Mouse (Mus musculus): ENCODE data around the gene Arl6ip6. TPM values are rescaled to one million over a fixed set of nuclear protein-coding genes. Genes with fewer than 3 reads are reported as not detected.

The Arl6ip6 gene
- 24.2 and 50.1 TPM in 2 replicates for total RNA-seq (2017)

GRCm38 (mm10) chr2:53191523-53192220 lies at the start of gene Arl6ip6:
TSS of gene Arl6ip6 (plus strand) at chr2:53191726.
- peak; percentile 80 to 85 for ATAC-seq (replicated peaks in 1 of 2; ENCODE audit: insufficient read depth in 1 of 2, low FRiP score in 2 of 2, low TSS enrichment in 1 of 2, low read depth in 1 of 2, poor library complexity in 2 of 2, severe bottlenecking in 2 of 2)

- no peak for ATAC-seq (replicated peaks in 1 of 2; ENCODE audit: insufficient read depth in 1 of 2, low FRiP score in 2 of 2, low TSS enrichment in 1 of 2, low read depth in 1 of 2, poor library complexity in 2 of 2, severe bottlenecking in 2 of 2)
Observed at GRCm38 (mm10) chr2:53146852-53147251, 44.7 kb upstream of the Arl6ip6 start.

- ATAC-seq (replicated peaks in 1 of 2; ENCODE audit: insufficient read depth in 1 of 2, low FRiP score in 2 of 2, low TSS enrichment in 1 of 2, low read depth in 1 of 2, poor library complexity in 2 of 2, severe bottlenecking in 2 of 2): no peak
Observed at GRCm38 (mm10) chr2:53173966-53174365, 17.6 kb upstream of the Arl6ip6 start.

- no peak for ATAC-seq (replicated peaks in 1 of 2; ENCODE audit: insufficient read depth in 1 of 2, low FRiP score in 2 of 2, low TSS enrichment in 1 of 2, low read depth in 1 of 2, poor library complexity in 2 of 2, severe bottlenecking in 2 of 2)
Observed at GRCm38 (mm10) chr2:53178966-53179365, 12.6 kb upstream of the Arl6ip6 start.

- ATAC-seq (replicated peaks in 1 of 2; ENCODE audit: insufficient read depth in 1 of 2, low FRiP score in 2 of 2, low TSS enrichment in 1 of 2, low read depth in 1 of 2, poor library complexity in 2 of 2, severe bottlenecking in 2 of 2): no peak
Observed at GRCm38 (mm10) chr2:53179876-53180275, 11.7 kb upstream of the Arl6ip6 start.

- no peak for ATAC-seq (replicated peaks in 1 of 2; ENCODE audit: insufficient read depth in 1 of 2, low FRiP score in 2 of 2, low TSS enrichment in 1 of 2, low read depth in 1 of 2, poor library complexity in 2 of 2, severe bottlenecking in 2 of 2)
Observed at GRCm38 (mm10) chr2:53189811-53190210, 1.7 kb upstream of the Arl6ip6 start.

- ATAC-seq (replicated peaks in 1 of 2; ENCODE audit: insufficient read depth in 1 of 2, low FRiP score in 2 of 2, low TSS enrichment in 1 of 2, low read depth in 1 of 2, poor library complexity in 2 of 2, severe bottlenecking in 2 of 2): peak; percentile 92
Observed at GRCm38 (mm10) chr2:53190684-53191511, 628 bp upstream of the Arl6ip6 start, which contains the start of gene Prpf40a. TSS of gene Prpf40a (minus strand) at chr2:53191284.

- ATAC-seq (replicated peaks in 1 of 2; ENCODE audit: insufficient read depth in 1 of 2, low FRiP score in 2 of 2, low TSS enrichment in 1 of 2, low read depth in 1 of 2, poor library complexity in 2 of 2, severe bottlenecking in 2 of 2): no peak
Observed at GRCm38 (mm10) chr2:53192386-53192785, 860 bp downstream of the Arl6ip6 start.

GRCm38 (mm10) chr2:53196431-53196830 lies 4.9 kb downstream of the Arl6ip6 start:
- ATAC-seq (replicated peaks in 1 of 2; ENCODE audit: insufficient read depth in 1 of 2, low FRiP score in 2 of 2, low TSS enrichment in 1 of 2, low read depth in 1 of 2, poor library complexity in 2 of 2, severe bottlenecking in 2 of 2): no peak

GRCm38 (mm10) chr2:53199203-53199602 lies 7.7 kb downstream of the Arl6ip6 start:
- no peak for ATAC-seq (replicated peaks in 1 of 2; ENCODE audit: insufficient read depth in 1 of 2, low FRiP score in 2 of 2, low TSS enrichment in 1 of 2, low read depth in 1 of 2, poor library complexity in 2 of 2, severe bottlenecking in 2 of 2)

- ATAC-seq (replicated peaks in 1 of 2; ENCODE audit: insufficient read depth in 1 of 2, low FRiP score in 2 of 2, low TSS enrichment in 1 of 2, low read depth in 1 of 2, poor library complexity in 2 of 2, severe bottlenecking in 2 of 2): peak; percentile 42 to 76; a peak in 2 of 4 replicates
Observed at GRCm38 (mm10) chr2:53200164-53200885, 8.8 kb downstream of the Arl6ip6 start.

- peak in 1 of 2 experiments; percentile 49; a peak in 1 of 4 replicates for ATAC-seq (replicated peaks in 1 of 2; ENCODE audit: insufficient read depth in 1 of 2, low FRiP score in 2 of 2, low TSS enrichment in 1 of 2, low read depth in 1 of 2, poor library complexity in 2 of 2, severe bottlenecking in 2 of 2)
Observed at GRCm38 (mm10) chr2:53204373-53205274, 13.1 kb downstream of the Arl6ip6 start.

GRCm38 (mm10) chr2:53206749-53207148 lies 15.2 kb downstream of the Arl6ip6 start:
- no peak for ATAC-seq (replicated peaks in 1 of 2; ENCODE audit: insufficient read depth in 1 of 2, low FRiP score in 2 of 2, low TSS enrichment in 1 of 2, low read depth in 1 of 2, poor library complexity in 2 of 2, severe bottlenecking in 2 of 2)

GRCm38 (mm10) chr2:53213493-53213892 lies 22.0 kb downstream of the Arl6ip6 start:
- no peak for ATAC-seq (replicated peaks in 1 of 2; ENCODE audit: insufficient read depth in 1 of 2, low FRiP score in 2 of 2, low TSS enrichment in 1 of 2, low read depth in 1 of 2, poor library complexity in 2 of 2, severe bottlenecking in 2 of 2)

- no peak for ATAC-seq (replicated peaks in 1 of 2; ENCODE audit: insufficient read depth in 1 of 2, low FRiP score in 2 of 2, low TSS enrichment in 1 of 2, low read depth in 1 of 2, poor library complexity in 2 of 2, severe bottlenecking in 2 of 2)
Observed at GRCm38 (mm10) chr2:53222242-53222641, 30.7 kb downstream of the Arl6ip6 start.

- no peak for ATAC-seq (replicated peaks in 1 of 2; ENCODE audit: insufficient read depth in 1 of 2, low FRiP score in 2 of 2, low TSS enrichment in 1 of 2, low read depth in 1 of 2, poor library complexity in 2 of 2, severe bottlenecking in 2 of 2)
Observed at GRCm38 (mm10) chr2:53256982-53257381, 65.5 kb downstream of the Arl6ip6 start.
